Mouse (Mus musculus) spleen, postnatal 36 days (tissue): ENCODE measurements around the gene Rnf115.
"Not testable (repeated sequence)": the region's sequence is repeated elsewhere in the genome, so short reads cannot be mapped to it uniquely, and the experiment has no call there.

Experiments used
- DNase-seq, 2 experiments: peaks; one replicate each; pipeline ENCODE4 v3.0.0; 2022; ENCODE audit warnings: low spot score in 2 of 2, mixed read lengths in 1 of 2

Gene Rnf115

DNA sequence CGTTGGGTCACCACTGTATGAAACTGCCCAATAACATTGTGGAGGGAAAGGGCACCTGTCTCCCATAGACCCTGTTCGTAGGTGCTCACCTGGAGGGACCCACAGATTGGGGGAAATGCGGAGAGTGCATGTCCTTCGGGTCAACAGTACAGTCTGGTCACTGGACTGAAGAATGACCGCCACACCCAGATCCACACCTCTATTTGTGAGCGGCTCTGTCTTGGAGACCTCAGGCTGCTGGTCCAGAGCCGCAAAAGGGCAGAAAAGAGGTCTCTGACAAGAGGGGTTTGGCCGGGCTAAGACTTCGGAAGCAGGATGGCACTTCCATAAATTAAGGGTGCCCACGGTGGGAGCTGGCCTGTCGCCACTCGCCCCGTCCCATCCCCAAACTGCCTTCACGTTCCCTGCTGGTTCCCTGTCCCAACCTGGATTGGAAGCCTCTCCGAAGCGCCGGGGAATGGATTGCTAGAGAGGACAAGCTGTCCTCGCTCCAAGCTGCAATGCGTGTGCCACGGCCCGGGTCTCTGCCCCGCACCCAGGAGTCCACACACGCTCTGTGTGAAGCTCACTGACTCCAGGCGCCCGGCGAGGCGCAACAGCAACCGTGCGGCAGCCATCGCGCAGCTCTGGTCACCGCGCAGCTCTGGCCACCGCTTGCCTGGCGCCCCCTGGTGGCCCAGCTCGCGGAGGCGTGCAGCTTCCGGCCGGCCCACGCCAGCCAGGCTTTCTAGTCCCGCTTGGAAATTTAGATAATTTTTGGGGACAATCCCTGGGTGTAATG lies 19.4 kb upstream of the Rnf115 start, which contains the start of gene Nudt17:
Nudt17 (minus strand) TSS at position 660 of the 781 bp plus-strand sequence.
- DNase-seq = peak; percentile 67

DNA sequence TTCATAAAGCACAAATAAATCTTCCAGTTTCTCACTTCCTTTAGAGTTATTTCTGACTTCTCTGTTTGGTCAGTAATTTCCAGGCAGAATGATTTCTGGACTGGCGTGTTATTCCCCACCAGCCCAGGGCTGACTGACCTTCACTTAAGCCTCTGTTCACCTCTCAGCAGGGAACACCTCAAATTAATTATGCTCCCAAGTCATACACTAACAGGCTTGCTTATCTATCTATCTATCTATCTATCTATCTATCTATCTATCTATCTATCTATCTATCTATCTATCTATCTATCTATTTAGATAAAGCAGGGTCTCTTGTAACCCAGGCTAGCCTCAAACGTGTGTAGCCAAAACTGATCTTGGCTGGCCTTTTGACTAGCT lies 18.8 kb upstream of the Rnf115 start:
- DNase-seq = no peak

DNA sequence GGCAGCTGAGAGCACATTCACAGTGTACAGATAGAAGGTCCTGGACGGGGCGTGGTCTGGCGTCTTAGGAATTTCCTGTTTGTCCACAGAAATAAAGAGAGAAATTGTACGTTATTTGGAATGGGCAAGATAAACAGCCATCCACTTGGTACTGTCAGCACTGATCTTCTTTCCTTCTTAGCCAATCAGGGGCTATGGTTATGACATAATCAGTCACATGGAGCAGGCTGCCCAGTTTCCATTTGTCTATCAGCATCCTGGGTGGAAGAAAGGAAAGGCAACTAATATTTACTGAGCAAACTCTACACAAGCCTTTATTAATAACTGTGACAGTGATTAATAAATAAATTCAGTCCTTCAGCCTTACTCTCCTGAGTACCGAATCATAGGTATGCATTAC lies 13.2 kb upstream of the Rnf115 start:
- DNase-seq = no peak

DNA sequence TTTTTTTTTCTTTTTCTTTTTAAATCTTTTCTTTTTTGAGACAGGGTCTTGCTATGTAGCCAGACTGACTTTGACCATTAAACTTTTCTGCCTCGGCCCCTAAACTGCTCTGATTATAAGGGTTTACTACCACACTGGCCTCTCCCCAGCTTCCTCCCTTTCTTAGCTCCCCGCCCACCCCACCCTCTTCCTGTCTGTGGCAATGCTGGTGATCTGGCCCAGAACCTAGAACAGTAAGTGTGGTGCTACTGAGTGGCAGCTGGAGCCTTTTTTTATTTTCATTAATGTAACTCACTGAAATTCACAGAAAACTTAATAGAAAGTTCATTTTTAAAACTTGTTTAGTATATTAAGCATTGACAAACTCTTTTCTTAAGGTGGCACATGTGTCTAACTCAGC lies 11.6 kb upstream of the Rnf115 start:
- DNase-seq = no peak

DNA sequence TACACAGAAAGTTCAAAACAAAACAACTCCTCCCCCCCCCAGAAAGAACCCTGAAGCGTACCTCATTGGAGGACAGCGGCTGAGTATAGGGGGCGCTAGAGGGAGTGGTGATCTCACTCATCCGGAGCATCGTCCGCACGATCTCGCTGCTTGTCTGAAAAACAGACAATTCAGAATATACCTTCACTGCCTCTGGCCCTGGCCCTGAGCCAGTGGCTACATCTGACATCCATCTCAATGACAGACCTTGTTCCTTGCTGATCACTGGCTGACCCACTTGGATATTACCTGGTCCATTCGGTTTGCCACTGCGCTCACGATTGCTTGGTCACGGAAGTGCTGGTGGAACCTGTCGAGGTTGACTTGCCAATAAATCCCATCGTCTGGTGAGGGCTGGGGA lies 8.3 kb upstream of the Rnf115 start:
- no peak for DNase-seq

DNA sequence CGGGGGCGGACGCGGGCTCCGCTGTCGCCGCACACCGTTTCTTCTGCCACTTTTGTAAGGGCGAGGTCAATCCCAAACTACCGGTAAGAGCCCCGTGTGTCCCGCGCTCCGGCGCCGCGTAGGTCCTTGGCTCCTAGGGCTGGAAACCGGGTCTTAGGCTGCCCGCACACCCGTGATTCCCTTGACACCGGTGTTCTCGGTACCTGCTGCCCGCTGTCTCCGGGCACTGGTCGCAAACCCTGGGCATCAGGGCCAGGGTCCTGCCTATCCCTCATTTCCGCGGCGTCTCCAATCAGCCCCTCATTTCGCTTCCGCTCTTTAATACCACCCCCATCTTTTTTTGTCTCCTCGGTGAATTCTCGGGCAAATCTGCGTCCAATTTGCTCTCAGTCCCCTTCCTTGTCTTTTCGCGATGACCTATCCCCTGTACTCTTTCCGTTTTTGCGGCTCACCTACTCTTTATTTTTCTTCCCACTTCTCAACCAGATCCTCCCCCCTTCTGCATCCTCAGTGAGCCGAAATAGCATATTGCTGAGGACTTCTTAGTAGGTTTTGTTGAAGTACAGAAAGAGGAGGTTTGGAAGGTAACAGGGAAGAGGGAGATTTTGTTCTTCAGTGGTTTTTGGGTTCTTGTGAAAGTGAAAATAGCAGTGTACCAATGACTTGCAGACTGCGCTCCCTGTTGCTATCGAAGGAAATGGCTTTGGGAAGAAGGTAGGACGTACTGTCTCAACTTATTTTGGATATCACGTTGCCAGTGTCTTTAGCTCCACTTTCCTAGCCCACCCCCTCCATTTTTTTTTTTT lies 567 bp downstream of the Rnf115 start:
- DNase-seq = no peak

DNA sequence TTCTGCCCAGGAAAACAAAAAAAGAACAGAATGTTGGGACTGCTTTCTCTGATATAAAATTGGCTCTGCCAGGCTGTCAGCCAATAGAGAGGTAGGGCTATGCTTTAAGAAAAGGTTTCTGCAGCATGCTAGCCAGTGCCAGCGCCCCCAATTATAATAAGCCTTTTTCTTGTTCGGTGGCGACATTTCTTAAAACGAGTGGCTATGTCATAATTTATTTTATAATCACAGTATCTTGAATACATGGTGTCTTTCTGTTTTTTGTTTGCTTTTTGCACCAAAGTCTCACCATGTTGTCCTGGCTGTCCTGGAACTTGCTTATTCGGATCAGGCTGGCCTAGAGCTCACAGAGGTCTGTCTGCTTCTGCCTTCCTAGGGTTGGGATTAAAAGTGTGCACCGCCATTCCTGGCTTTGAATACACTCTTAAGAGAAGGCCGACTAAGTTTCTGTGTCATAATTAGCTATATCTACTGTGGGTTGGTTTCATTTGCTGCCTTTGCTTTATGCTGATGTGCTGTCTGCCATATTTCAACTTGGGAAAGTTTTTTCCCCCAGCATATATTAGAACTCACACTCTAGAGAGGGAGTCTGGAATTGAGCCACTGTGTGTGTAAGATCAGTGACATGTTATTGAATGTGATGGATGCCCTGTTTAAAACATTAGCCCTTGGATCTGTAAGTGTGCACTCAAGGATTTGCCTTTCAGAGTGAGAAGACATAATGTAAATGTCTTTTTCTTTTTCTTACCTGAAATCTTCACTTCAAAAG lies 1.4 kb downstream of the Rnf115 start:
- DNase-seq = no peak

DNA sequence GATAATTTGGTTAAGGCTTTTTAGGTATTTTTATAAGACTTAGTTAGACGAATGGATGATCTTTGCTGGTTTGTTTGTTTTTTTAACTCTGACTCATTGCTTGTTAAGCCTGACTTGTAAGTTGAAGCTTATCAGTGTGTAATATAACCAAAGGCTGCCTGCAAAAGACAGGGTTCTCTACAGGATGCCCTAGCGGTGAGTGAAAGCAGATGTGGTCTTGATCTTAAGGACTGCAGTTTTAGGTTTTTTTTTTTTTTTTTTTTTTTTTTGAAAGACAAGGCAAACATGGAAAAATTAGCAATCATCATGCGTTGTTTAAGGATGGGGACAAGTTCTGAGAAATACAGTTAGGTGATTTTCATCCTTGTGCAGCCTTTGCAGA lies 1.9 kb downstream of the Rnf115 start:
- no peak for DNase-seq

DNA sequence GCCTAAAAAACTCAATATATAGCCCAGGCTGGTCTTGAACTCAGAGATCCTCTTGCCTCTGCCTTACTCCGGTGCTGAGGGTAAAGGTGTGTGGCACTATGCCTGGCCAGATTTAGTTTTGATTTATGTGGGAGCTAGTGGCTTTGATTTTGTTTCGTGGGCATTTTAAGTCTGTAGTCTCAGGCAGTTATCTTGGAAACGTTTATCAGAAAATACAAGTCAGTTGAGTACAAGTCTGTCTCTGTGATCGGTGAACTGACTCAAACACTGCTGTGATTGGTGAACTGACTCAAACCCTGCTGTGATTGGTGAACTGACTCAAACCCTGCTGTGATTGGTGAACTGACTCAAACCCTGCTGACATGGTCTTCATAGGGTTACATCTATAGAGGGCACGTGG lies 3.3 kb downstream of the Rnf115 start:
- DNase-seq = no peak

DNA sequence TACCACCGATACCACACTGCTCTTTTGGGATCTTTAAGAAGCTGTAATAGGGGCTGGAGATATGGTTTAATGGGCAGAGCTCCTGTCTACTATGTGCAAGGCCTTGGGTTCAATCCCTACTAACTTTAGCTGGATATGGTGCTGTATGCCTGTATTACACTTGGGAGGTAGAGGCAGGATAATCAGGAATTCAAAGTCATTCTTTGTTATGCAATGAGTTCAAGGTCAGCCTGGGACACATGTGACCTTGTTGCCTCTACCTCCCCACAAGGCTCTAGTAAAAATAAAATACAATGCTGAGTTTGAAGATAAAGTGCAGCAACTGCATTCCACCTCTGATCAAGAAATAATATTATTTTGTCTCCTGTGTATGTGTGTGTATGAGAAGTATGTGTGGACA lies 6.5 kb downstream of the Rnf115 start:
- no peak for DNase-seq

DNA sequence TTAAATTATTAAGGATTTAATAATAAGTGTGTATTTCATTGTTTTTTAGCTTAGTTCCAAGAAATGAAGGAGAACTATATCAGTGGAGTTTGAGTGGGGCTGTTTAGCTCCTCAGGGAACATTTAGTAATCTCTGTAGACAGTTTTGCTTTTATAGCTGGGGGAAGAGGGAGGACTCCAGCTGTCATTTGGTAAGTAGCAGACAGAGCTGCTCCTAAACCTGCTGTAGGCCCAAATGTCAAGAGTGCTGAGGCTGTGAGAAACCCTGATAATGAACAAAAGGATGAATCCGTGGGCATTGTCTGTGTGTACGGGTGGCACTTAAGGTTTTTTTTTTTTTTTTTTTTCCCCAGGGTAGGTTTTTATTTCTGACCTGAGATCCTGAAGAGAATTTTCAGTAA lies 7.7 kb downstream of the Rnf115 start:
- no peak for DNase-seq

DNA sequence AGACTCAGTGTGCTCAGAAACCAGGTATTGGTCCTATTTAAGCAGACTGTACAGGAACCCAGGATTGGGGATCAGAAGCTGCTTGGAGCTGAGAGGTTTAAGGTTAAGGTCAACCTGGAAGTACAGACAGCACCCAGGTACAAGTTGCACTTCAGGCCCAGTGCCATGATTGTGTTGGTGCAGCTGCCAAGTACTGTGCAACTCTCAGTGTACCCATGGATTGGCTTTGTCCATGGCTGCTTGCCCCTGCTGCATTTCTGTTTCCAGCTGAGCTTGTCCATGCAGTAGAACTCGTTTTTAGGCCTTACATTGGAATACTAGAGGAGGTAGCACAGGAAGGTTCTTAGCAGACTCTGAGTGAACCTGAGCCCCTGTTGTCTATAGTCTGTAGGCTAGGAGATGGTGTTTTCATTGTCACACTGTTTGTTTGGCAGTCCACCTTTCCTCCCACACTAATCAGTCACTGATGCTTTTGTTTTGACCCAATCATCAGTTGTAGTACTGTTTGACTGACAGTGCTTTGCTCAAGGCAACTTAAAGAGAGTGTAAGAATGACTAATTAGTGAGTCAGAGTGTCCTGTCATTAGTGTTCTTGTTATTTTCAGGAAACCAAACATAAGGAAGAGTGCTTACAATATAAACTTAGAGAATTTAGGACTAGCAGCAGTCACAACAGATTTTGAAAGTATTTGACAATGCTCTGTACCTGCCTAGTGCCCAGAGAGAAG lies 9.7 kb downstream of the Rnf115 start:
- no peak for DNase-seq

DNA sequence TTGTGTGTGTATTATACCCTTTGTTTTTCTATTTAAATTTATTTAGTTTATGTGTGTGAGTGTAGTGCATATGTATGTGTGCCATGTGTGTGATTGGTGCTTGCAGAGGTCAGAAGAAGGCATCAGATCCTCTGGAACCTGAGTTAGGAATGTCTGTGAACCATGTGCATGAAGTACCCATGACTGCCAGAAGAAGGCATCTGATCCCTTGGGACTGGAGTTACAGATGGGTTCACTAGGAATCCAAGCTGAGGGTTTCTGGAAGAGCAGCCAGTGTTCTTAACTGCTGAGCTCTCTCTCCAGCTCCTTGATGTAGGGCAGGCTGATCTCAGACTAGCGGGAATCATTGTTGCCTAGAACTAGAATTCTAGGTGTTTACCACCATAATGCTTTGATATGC lies 10.5 kb downstream of the Rnf115 start:
- no peak for DNase-seq

DNA sequence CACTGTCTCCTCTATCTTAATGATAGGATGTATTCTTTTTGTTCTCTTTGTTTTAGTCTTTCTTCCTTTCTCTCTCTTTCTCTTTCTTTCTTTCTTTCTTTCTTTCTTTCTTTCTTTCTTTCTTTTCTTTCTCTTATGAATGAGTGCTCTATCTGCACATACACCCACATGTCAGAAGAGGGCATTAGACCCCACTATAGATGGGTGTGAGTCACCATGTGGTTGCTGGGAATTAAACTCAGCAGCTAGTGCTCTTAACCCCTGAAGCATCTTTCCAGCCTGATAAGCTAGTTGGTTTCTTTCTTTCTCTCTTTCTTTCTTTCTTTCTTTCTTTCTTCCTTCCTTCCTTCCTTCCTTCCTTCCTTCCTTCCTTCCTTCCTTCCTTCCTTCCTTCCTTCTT lies 12.8 kb downstream of the Rnf115 start:
- not testable (repeated sequence) for DNase-seq

DNA sequence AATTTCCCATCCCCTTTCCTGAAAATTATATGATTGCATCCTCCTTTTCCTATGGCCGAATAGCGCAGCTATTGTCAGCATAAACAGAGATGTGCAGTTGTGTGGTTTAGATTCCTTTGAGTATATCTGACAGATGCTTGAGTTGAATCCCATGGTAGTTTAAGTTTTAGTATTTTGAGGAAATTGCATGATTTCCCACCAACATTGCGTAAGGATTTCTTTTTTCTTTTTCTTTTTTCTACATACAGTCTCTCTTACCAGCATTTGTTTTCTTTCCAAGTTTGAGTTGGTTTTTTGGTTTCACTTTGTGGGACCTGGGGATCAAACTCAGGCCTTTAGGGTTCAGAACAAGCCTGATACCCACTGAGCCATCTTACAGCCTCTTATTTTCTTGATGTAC lies 16.9 kb downstream of the Rnf115 start:
- no peak for DNase-seq

DNA sequence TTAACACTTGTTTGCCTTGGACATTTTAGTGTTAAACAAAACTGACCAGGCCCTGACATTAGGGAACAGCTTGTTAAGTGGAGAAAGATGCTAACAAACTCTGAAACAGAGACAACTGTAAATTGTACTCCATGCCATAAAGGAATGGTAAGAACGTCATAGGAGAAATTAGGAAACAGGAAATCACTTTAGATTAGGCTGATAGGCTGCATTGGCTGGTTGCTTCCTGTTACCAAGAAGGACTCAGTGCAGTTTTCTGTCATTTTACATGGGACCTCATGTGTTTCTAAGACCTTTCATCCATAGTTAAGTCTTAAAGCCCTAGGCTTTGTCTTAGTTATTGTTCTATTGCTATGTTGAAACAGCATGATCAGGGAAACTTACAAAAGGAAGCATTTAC lies 19.4 kb downstream of the Rnf115 start:
- DNase-seq = no peak

DNA sequence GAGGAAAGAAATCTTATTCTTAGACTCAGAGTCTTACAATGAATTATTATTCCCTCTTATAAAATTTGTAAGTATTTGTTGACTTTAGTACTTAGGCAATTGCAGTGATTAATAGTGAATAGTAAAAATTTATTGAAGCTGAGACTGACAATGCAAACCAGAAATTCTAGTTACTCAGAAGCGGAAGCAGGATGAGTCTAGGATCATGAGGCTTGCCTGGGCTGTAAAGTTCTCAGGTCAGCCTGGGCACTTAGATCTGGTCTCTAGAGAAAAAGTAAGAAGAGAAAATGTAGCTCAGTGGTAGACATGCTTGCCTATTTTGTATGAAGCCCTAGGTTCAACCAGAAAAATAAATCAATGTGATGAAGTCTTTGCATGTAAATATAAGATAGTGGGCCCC lies 28.5 kb downstream of the Rnf115 start:
- DNase-seq = no peak

DNA sequence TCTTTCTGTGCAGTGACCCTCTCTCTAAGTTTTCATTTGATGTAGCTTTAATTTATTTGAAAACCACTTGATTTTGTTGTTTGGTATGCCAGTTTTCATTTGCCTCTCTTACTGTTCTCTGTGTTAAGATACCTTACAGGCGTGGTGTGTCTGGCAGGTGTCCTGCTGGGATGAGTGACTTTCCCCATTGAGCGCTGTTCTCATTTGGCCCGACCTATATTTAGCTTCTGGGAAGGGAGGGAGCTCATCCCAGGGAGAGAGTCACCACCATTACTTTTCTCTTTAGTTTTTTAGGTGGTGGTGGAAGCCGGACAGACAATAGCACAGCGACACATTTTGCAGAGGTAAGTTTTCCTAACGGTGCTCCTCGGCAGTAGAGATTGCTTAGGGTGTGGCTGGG lies 30.2 kb downstream of the Rnf115 start:
- no peak for DNase-seq

DNA sequence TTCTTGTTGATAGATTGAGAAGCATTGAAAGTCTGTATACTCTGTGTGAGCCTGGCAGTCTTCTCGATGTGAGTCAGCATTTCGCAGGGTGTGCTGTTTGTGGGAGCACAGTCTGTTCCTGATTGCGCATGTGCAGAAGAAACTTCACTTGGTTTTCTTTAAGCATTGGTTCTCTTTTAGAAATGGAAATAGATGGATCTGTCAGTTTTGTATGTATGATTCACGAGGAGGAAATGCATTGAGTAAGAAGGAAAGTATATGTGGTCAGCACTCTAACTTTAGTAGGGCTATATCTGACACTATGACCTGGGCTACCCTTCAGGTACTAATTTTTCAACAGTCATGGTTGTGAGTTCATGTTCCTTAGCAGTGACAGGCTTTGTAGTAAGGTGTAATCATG lies 32.2 kb downstream of the Rnf115 start:
- peak in 1 of 2 experiments; percentile 18 for DNase-seq

DNA sequence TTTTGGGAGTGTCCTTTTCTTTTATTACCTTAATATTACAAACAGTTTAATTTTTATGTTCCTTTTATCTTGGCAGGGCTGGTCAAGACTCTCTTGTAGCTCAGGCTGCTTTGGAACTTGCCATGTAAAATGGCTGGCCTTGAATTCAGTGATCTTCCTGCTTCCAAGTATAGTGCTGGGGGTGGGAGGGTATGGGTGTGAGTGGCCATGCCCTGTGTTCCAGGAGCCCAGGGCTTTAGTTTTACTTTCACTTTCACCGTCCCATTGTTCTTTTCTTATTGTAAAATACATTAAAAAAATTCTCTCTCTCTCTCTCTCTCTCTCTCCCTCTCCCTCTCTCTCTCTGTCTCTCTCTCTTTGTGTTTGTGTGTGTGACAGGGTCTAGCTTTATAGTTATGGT lies 37.1 kb downstream of the Rnf115 start:
- no peak for DNase-seq

DNA sequence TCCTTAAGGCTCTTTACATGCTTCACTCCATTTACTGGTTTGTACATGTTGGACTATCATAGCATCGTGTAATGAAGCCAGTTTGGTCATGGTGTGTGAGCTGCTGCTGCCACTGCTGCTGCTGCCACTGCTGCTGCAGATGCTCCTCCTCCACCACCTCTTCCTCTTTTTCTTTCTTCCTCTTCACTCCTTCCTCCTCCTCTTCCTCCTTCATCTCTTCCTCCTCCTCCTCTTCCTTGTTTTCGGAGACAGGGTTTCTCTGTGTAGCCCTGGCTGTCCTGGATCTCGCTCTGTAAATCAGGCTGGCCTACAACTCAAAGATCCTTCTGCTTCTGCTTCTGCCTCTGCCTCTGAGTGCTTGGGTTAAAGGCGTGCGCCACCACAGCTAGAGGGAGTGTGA lies 42.5 kb downstream of the Rnf115 start:
- DNase-seq = no peak

DNA sequence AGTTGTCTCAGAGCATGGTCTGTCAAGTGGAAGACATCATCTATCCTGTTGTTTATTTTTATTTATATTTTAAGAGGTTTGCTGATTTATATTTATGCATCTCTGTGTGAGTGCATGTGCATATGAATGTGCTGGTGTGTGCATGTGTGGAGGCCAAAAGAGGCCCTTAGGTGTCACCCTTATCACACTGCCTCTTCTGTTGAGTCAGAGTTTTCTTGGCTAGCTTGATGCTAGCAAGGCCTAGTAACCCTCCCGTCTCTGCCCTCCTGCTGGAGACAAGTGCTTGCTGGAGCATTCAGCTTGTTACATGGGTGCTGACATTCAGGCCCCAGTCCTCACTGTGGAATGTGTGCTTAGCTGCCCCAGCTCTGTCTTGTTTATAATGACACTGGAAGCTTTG lies 45.5 kb downstream of the Rnf115 start:
- no peak for DNase-seq
